10 mouse cellular contexts compared by ENCODE assay signal in the genomic region with DNA sequence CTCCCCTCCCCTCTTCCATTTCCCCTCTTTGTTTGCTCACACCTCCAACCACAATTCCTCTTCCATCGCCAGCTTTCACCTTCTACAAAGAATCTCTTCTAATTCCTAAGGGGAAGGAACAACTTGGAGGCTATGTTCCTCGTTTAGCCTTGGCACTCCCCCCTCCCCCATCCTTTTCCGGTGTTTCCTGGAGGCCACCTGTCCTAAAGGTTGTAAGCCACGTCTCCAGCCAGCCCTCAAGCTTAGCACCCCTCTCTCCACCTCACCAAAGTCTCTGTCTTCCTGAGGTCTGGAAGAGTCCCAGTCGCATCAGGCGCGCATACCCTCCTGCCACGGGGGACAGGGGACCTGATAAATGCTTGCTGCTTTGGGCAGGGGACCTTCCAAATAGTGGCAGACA. TPM values are rescaled to one million over a fixed set of nuclear protein-coding genes. Genes with fewer than 3 reads are reported as not detected.
DNase-seq lines count a peak whose midpoint lies in the region; ATAC-seq lines count a peak whose summit lies in the region.
"Had no signal": no experiment of that assay in that cellular context is flagged by ENCODE, and none has a peak within 500 bp of the region (broad histone marks: within the 10 kb centered on the region; RNA-seq: fewer than 3 reads in every experiment).

No protein-coding gene starts in this region.

- peak overlapping the region; percentile 89 for H3K4me2 ChIP-seq in kidney, embryonic 15.5 days
- H3K4me2 ChIP-seq in forebrain, embryonic 15.5 days (replicated peaks) = peak overlapping the region; percentile 100
- peak overlapping the region; percentile 30; the same call in 1 of the 2 replicates for H3K4me2 ChIP-seq in liver, embryonic 15.5 days

- 0 out of 2 replicates have a peak overlapping the region, but pooled peaks have one; percentile 26 for H3K9ac ChIP-seq in kidney, embryonic 15.5 days
- H3K9ac ChIP-seq in forebrain, embryonic 15.5 days (replicated peaks) = peak overlapping the region; percentile 61
- no peak overlapping the region for H3K9ac ChIP-seq in liver, embryonic 15.5 days

- no peak for ATAC-seq in kidney, embryonic 15.5 days (replicated peaks; ENCODE audit: low FRiP score)
- peak; percentile 4; the same call in 1 of the 2 replicates for ATAC-seq in forebrain, embryonic 15.5 days (replicated peaks)
- ATAC-seq in liver, embryonic 15.5 days (ENCODE audit: insufficient read depth) = no peak
- no peak for ATAC-seq in cerebellum, adult (ENCODE audit: insufficient number of reproducible peaks, low FRiP score, low TSS enrichment)
- no peak for ATAC-seq in erythroid progenitor cell, adult 5-6 weeks (replicated peaks; ENCODE audit: low FRiP score, poor library complexity, severe bottlenecking)

- peak overlapping the region; percentile 49 for H3K4me3 ChIP-seq in kidney, embryonic 15.5 days (replicated peaks)
- H3K4me3 ChIP-seq in forebrain, embryonic 15.5 days = peak overlapping the region; percentile 51
- H3K4me3 ChIP-seq in liver, embryonic 15.5 days (replicated peaks) = no peak overlapping the region

- DNase-seq in kidney, adult 8-10 months = no peak
- peak; percentile 16 for DNase-seq in embryo, embryonic 11 days
- DNase-seq in gastrocnemius, postnatal 14 days = no peak

- no peaks in the 10 kb centered on the region for H3K36me3 ChIP-seq in kidney, embryonic 15.5 days
- no peaks in the 10 kb centered on the region for H3K36me3 ChIP-seq in forebrain, embryonic 15.5 days
- no peaks in the 10 kb centered on the region for H3K36me3 ChIP-seq in liver, embryonic 15.5 days (replicated peaks)

- WGBS in kidney, embryonic 15.5 days = 2% methylated on average over 8 of the region's 8 CpGs
- WGBS in forebrain, embryonic 15.5 days = 1% methylated on average over 8 of the region's 8 CpGs
- WGBS in liver, embryonic 15.5 days (ENCODE audit: insufficient replicate concordance) = 1% methylated on average over 8 of the region's 8 CpGs

- peaks cover 50% of the 10 kb centered on the region for H3K27me3 ChIP-seq in kidney, embryonic 15.5 days
- peaks cover 23% of the 10 kb centered on the region; the same call in 1 of the 2 replicates for H3K27me3 ChIP-seq in forebrain, embryonic 15.5 days
- H3K27me3 ChIP-seq in liver, embryonic 15.5 days = peaks cover 53% of the 10 kb centered on the region

- H3K9me3 ChIP-seq in kidney, embryonic 15.5 days (replicated peaks) = no peaks in the 10 kb centered on the region
- H3K9me3 ChIP-seq in forebrain, embryonic 15.5 days = no peaks in the 10 kb centered on the region
- H3K9me3 ChIP-seq in liver, embryonic 15.5 days (replicated peaks) = no peaks in the 10 kb centered on the region

- no peak overlapping the region for H3K27ac ChIP-seq in kidney, embryonic 15.5 days
- H3K27ac ChIP-seq in forebrain, embryonic 15.5 days (replicated peaks) = 0 out of 2 replicates have a peak overlapping the region, but pooled peaks have one; percentile 62
- H3K27ac ChIP-seq in liver, embryonic 15.5 days (replicated peaks) = no peak overlapping the region

- intact Hi-C loops in gastrocnemius, postnatal 14 days (cut with DNase I; ENCODE audit: low total_unique reads) = no loop called here

- peaks cover 43% of the 10 kb centered on the region for H3K4me1 ChIP-seq in kidney, embryonic 15.5 days
- peaks cover 35% of the 10 kb centered on the region for H3K4me1 ChIP-seq in forebrain, embryonic 15.5 days
- H3K4me1 ChIP-seq in liver, embryonic 15.5 days (replicated peaks) = no peaks in the 10 kb centered on the region

RNA-seq across cellular contexts. Expression of gene Sorcs3, which starts 1.3 kb away (rescaled TPM):
- 1.0 and 1.1 TPM in 2 replicates for polyA plus RNA-seq in kidney, embryonic 15.5 days (2015; fragmentation: Nextera tagmentation; extraction: Ambion mirVana)
- polyA plus RNA-seq in forebrain, embryonic 15.5 days (2015; fragmentation: Nextera tagmentation; extraction: Ambion mirVana) = 6.7 and 7.2 TPM in 2 replicates
- polyA plus RNA-seq in liver, embryonic 15.5 days (2015; fragmentation: Nextera tagmentation; extraction: Ambion mirVana) = 0.03 and 0.07 TPM in 2 replicates
- not detected for total RNA-seq in gastrocnemius, postnatal 14 days (2021)
- not detected in 2 replicates for total RNA-seq in erythroid progenitor cell, adult 5-6 weeks (2015; ENCODE audit: low replicate concordance)
- 0.30 TPM in 1 of 2 replicates, not detected in the other for total RNA-seq in erythroid progenitor cell, adult 5-6 weeks (2017; ENCODE audit: low replicate concordance)
- total RNA-seq: hematopoietic stem cell, adult 5-6 weeks; MEL had no signal

Comparison
In these comparisons a context has a peak if more than half of its experiments do, and no peak if none do; other contexts are left out.
1. H3K4me2 ChIP-seq: peak in every context shown above with its lines; median percentile 100 in forebrain, embryonic 15.5 days; 89 in kidney, embryonic 15.5 days; 30 in liver, embryonic 15.5 days.